In the genomic region with DNA sequence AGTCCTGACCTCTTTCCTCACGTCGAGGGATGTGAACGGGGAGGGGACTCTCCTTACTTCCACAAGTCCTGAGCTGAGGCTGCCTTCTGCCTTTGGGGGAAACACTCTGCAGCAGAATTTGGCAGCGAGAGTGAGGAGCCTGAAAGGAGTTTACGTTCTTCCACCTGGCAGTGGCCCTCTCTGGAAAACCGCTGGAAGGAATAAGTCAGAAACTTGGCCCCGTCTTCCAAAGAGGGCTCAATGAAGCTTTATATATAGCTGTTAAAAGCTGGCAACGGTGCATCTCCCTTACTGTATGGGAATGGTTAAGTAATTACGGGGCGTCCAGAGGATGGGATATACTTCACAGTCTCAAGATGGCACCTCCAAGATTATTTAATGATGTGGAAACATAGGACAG, we compare ENCODE assay signal across 29 mouse cellular contexts. TPM values are rescaled to one million over a fixed set of nuclear protein-coding genes. Genes with fewer than 3 reads are reported as not detected.
"Had no signal": no experiment of that assay in that cellular context is flagged by ENCODE, and none has a peak within 500 bp of the region (broad histone marks: within the 10 kb centered on the region; RNA-seq: fewer than 3 reads in every experiment).

No protein-coding gene starts in this region.

- H3K27me3 ChIP-seq: liver, embryonic 12.5 days; liver, embryonic 15.5 days had no signal

- H3K4me3 ChIP-seq: liver, embryonic 12.5 days; liver, embryonic 15.5 days had no signal

- H3K36me3 ChIP-seq: liver, embryonic 12.5 days; liver, embryonic 15.5 days had no signal

- H3K9me3 ChIP-seq: liver, embryonic 12.5 days; liver, embryonic 15.5 days had no signal

- H3K9ac ChIP-seq: liver, embryonic 12.5 days; liver, embryonic 15.5 days had no signal

- DNase-seq: kidney, adult 18-20 months; kidney, adult 9 months; kidney, postnatal 14 days; kidney, postnatal 4 days; left cerebral cortex, postnatal 4 days; liver; lung, adult 18-20 months; lung, postnatal 10 days; lung, postnatal 4 days; midbrain, embryonic 14.5 days; thymus, adult 2 months; thymus, postnatal 14 days; thymus, postnatal 4 days had no signal

- ATAC-seq: intestine, embryonic 16.5 days; liver, embryonic 12.5 days had no signal

- H3K27ac ChIP-seq: liver, embryonic 12.5 days; liver, embryonic 15.5 days had no signal

- H3K4me2 ChIP-seq: liver, embryonic 12.5 days; liver, embryonic 15.5 days; midbrain, embryonic 11.5 days had no signal

RNA-seq across cellular contexts. Expression of a gene that starts 43.9 kb away (rescaled TPM):
- total RNA-seq: layer of hippocampus, adult 18-20 months; layer of hippocampus, postnatal 14 days; left cerebral cortex, adult 8-10 months; left cerebral cortex, postnatal 14 days; left cerebral cortex, postnatal 4 days; megakaryocyte progenitor cell, adult 5-6 weeks; megakaryocyte-erythroid progenitor cell, adult 5-6 weeks; midbrain, postnatal 0 days had no signal
- polyA plus RNA-seq: intestine, embryonic 16.5 days; kidney, embryonic 16.5 days; liver, embryonic 12.5 days; liver, embryonic 15.5 days; midbrain, embryonic 11.5 days; midbrain, embryonic 14.5 days; midbrain, postnatal 0 days; neural tube, embryonic 11.5 days; neural tube, embryonic 14.5 days; small intestine, adult 2 months; spleen, adult 2 months; thymus, adult 2 months had no signal
